Mouse (Mus musculus): Measurements from ENCODE around the gene Skida1. TPM values are rescaled to one million over a fixed set of nuclear protein-coding genes. Genes with fewer than 3 reads are reported as not detected.

The Skida1 gene
- under 1 TPM; 0.73 to 0.83 TPM for polyA plus RNA-seq (2017; shearing (Covaris generic))

GRCm38 (mm10) chr2:18048453-18049075, at the start of gene Skida1:
Skida1 (minus strand) TSS chr2:18049051.

GRCm38 (mm10) chr2:18055016-18055928, 6.4 kb upstream of the Skida1 start, which contains the start of gene Mllt10:
Mllt10 (plus strand) TSS chr2:18055237.

GRCm38 (mm10) chr2:18037491-18037890, 11.4 kb downstream of the Skida1 start, which contains the start of gene A930004D18Rik:
A930004D18Rik (minus strand) TSS chr2:18037737.

GRCm38 (mm10) chr2:17996858-17997257, 52.0 kb downstream of the Skida1 start, which contains the start of gene H2al2a:
H2al2a (minus strand) TSS chr2:17996958.

Other genes starting within 250 kb of the Skida1 start
- 1 to 10 TPM in 1 of 2 experiments, not detected in 1; 2.6 TPM for gene H2al2a, start 52.1 kb downstream of the Skida1 start, polyA plus RNA-seq (2017; shearing (Covaris generic))
- gene A930004D18Rik, start 11.3 kb downstream of the Skida1 start, polyA plus RNA-seq (2017; shearing (Covaris generic)): 1 to 10 TPM; 1.5 to 3.4 TPM
- 10 to 100 TPM; 86.4 to 94.3 TPM for gene Mllt10, start 6.2 kb upstream of the Skida1 start, polyA plus RNA-seq (2017; shearing (Covaris generic))

Data from inflammation-experienced regulatory T-cells (primary cell).